Mouse (Mus musculus): Measurements from ENCODE around the gene Uba5. TPM values are rescaled to one million over a fixed set of nuclear protein-coding genes. Genes with fewer than 3 reads are reported as not detected.

Uba5 gene
- total RNA-seq, 2 experiments from 2014 or later, result 7.9 to 9.8 TPM

Other genes starting within 250 kb of the Uba5 start
- 0.84 TPM in 1 of 2 replicates, not detected in the other for gene Nphp3, start 60.6 kb downstream of the Uba5 start, total RNA-seq (2015; ENCODE audit: low replicate concordance)
- gene Nphp3, start 60.6 kb downstream of the Uba5 start, total RNA-seq (2017; ENCODE audit: low replicate concordance), result 0.42 and 0.51 TPM in 2 replicates
- not detected in 2 replicates for gene Gm28305, start 22.5 kb downstream of the Uba5 start, total RNA-seq (2015; ENCODE audit: low replicate concordance)
- gene Gm28305, start 22.5 kb downstream of the Uba5 start, total RNA-seq (2017; ENCODE audit: low replicate concordance), result not detected in 2 replicates
- gene Acad11, start 243 bp upstream of the Uba5 start, total RNA-seq (2015; ENCODE audit: low replicate concordance), result 3.8 and 9.8 TPM in 2 replicates
- gene Acad11, start 243 bp upstream of the Uba5 start, total RNA-seq (2017; ENCODE audit: low replicate concordance), result 4.2 and 4.5 TPM in 2 replicates
- gene Ackr4, start 63.8 kb upstream of the Uba5 start, total RNA-seq (2015; ENCODE audit: low replicate concordance), result not detected in 2 replicates
- gene Ackr4, start 63.8 kb upstream of the Uba5 start, total RNA-seq (2017; ENCODE audit: low replicate concordance), result 0.77 TPM in 1 of 2 replicates, not detected in the other
- gene Dnajc13, start 199.8 kb upstream of the Uba5 start, total RNA-seq (2015; ENCODE audit: low replicate concordance), result 38.7 and 57.8 TPM in 2 replicates
- gene Dnajc13, start 199.8 kb upstream of the Uba5 start, total RNA-seq (2017; ENCODE audit: low replicate concordance), result 14.1 and 27.8 TPM in 2 replicates

All from erythroblast, adult 5-6 weeks (primary cell).